Mouse (Mus musculus) granulocyte monocyte progenitor cell, adult 5-6 weeks (primary cell): ENCODE measurements at regions not wholly inside any gene's neighbourhood (a gene's known extent, or its start where the extent isn't known, plus 50 kb on each side); places are given as distances from the start of the nearest gene placed in this dataset.

Source experiments
- ATAC-seq: replicated peaks from 2 replicates; pipeline ENCODE4 v1.8.0; 2016; ENCODE audit warnings: mild to moderate bottlenecking, moderate TSS enrichment, inconsistent platforms; ENCODE audit not compliant: poor library complexity, severe bottlenecking

GRCm38 (mm10) chr10:122563973-122564372, 114.6 kb upstream of the Ppm1h start:
- ATAC-seq: no peak

- no peak for ATAC-seq
Measured at GRCm38 (mm10) chr10:122564473-122564872, 114.1 kb upstream of the Ppm1h start.

GRCm38 (mm10) chr10:122566601-122567000, 112.0 kb upstream of the Ppm1h start:
- ATAC-seq: no peak

GRCm38 (mm10) chr10:122569546-122570202, 108.9 kb upstream of the Ppm1h start:
- ATAC-seq: peak; percentile 85

GRCm38 (mm10) chr10:122570909-122571551, 107.5 kb upstream of the Ppm1h start:
- no peak for ATAC-seq

GRCm38 (mm10) chr10:122576171-122577063, 102.1 kb upstream of the Ppm1h start:
- peak; percentile 55 for ATAC-seq

GRCm38 (mm10) chr10:122578209-122579001, 100.2 kb upstream of the Ppm1h start:
- ATAC-seq: no peak

- no peak for ATAC-seq
Measured at GRCm38 (mm10) chr10:122581096-122581495, 97.5 kb upstream of the Ppm1h start.

- ATAC-seq: peak; percentile 44; the same call in 1 of the 2 replicates
Measured at GRCm38 (mm10) chr10:122587541-122587940, 91.0 kb upstream of the Ppm1h start.

GRCm38 (mm10) chr10:122599511-122599910, 79.1 kb upstream of the Ppm1h start:
- ATAC-seq: no peak

GRCm38 (mm10) chr10:122602394-122602793, 76.2 kb upstream of the Ppm1h start:
- ATAC-seq: peak; percentile 97

- no peak for ATAC-seq
Measured at GRCm38 (mm10) chr10:122603960-122604359, 74.6 kb upstream of the Ppm1h start.

GRCm38 (mm10) chr10:122613281-122613680, 65.3 kb upstream of the Ppm1h start:
- no peak for ATAC-seq

- ATAC-seq: no peak
Measured at GRCm38 (mm10) chr10:122613891-122614290, 64.7 kb upstream of the Ppm1h start.

- peak; percentile 85 for ATAC-seq
Measured at GRCm38 (mm10) chr10:122614720-122615119, 63.8 kb upstream of the Ppm1h start.

- peak; percentile 83 for ATAC-seq
Measured at GRCm38 (mm10) chr10:122615658-122616057, 62.9 kb upstream of the Ppm1h start.

GRCm38 (mm10) chr10:122616385-122616784, 62.2 kb upstream of the Ppm1h start:
- ATAC-seq: no peak

GRCm38 (mm10) chr10:122618854-122619253, 59.7 kb upstream of the Ppm1h start:
- ATAC-seq: no peak

- no peak for ATAC-seq
Measured at GRCm38 (mm10) chr10:122619406-122620116, 59.0 kb upstream of the Ppm1h start.
